Mouse (Mus musculus): ENCODE data around the gene F5.

The F5 gene

DNA sequence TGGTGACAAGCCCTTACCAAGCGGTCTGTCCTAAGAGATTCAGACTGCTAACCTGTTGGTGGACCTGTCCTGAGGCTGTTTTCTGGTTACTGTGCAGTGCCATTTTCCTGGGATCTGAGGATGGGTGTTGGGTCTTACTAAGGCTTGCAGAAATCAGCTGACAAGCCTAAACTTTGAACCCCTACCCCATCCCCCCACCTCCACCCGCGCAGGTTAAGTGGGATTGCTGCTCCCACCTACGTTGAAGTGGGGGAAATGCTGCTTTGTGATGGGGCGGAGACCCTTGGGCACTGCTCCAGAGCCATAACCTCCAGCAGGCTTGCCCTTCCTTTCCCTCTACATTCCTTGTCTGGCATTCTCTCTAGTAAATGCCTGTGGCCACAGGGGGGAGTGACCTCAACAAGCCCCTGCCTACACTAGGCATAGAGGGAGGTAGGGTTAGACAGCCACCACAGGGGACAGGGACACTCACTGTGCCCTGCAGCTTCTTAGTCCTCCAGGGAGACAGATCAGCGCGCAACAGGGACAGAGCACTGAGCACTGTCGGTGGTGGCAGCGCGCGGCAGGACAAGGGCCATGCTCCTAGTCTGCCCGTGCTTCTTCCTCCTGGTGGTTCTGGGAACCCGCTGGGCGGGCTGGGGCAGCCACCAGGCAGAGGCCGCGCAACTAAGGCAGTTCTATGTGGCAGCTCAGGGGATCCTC lies at the start of gene F5:
TSS of gene F5 (plus strand) at position 452 of the 702 bp plus-strand sequence.
- DNase-seq (ENCODE audit: low spot score in 2 of 2), result no peak

DNA sequence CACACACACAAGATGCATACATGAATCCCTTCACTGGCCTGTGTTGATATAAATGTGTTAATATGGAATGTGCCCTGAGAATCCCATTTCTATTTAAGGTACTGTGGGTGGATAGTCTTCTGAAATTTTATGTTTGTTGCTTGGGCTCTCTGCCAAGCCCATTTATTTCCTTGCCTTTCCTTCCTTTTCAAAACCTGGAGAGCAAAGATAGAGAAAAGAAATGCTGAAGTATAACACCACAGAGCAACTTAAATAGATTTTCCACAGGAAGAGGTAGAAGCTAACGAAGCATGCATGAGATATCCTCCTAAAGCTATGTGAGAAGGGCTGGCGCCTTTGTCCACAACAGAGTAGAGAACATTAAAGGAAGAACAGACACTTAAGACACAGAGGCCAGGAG lies 41.9 kb upstream of the F5 start:
- DNase-seq (ENCODE audit: low spot score in 2 of 2), result no peak

DNA sequence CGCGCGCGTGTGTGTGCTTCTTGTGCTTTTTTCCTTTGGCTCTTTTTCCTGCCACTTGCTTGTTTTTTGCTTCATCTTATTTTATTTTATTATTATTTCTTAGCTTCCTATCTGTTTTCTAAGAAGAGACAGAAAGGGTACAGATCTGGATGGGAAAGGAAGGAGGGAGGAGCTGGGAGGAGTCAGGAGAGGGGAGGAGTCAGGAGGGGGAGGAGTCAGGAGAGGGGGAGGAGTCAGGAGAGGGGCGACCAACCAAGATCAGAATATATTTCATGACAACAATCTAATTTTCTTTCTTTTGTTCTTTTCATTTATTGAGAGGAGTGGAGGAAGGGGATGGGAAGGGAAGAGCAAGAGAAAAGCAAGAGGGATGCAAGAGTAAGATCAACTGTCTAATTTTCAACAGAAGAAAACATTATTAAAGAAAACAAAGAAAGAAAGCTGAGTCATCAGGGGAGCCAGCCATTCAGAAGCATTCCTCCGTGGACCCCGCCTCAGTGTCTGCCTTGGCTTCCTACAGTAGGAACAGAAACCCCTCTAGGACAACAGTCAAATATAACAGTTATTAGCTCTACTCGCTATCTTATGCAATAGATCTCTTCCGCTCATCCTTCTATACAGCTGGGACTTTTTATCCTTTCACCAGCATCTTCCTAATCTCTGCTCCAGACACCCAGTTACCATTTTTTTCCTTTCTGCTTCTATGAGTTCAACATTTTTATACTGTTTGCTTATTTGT lies 40.9 kb upstream of the F5 start:
- no peak for DNase-seq (ENCODE audit: low spot score in 2 of 2)

DNA sequence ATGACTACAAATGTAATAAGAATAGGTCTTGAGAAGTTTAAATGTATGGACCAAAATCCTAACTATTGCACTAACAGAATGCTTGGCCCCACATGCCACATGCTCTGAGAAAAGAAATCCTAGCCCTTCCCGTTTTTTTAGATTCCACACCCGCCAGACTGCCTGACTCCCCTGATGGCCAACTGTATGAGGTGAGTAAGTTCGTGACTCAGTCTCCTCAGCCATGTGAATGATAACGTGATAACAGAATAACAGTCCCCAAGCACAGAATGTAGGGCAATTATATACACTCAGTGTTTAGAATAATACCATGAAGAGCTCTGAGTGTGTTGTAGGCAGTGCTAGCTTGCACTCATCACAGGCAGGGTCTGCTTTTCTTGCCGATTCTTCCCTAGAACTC lies 37.4 kb upstream of the F5 start:
- no peak for DNase-seq (ENCODE audit: low spot score in 2 of 2)

- DNase-seq (ENCODE audit: low spot score in 2 of 2), result no peak
Measured at GRCm38 (mm10) chr1:164114947-164115493, 36.6 kb upstream of the F5 start, which contains the start of gene Selp. TSS of gene Selp (plus strand) at chr1:164115264.

- no peak for DNase-seq (ENCODE audit: low spot score in 2 of 2)
Measured at GRCm38 (mm10) chr1:164115647-164116046, 36.0 kb upstream of the F5 start.

- no peak for DNase-seq (ENCODE audit: low spot score in 2 of 2)
Measured at GRCm38 (mm10) chr1:164117869-164118268, 33.8 kb upstream of the F5 start.

DNA sequence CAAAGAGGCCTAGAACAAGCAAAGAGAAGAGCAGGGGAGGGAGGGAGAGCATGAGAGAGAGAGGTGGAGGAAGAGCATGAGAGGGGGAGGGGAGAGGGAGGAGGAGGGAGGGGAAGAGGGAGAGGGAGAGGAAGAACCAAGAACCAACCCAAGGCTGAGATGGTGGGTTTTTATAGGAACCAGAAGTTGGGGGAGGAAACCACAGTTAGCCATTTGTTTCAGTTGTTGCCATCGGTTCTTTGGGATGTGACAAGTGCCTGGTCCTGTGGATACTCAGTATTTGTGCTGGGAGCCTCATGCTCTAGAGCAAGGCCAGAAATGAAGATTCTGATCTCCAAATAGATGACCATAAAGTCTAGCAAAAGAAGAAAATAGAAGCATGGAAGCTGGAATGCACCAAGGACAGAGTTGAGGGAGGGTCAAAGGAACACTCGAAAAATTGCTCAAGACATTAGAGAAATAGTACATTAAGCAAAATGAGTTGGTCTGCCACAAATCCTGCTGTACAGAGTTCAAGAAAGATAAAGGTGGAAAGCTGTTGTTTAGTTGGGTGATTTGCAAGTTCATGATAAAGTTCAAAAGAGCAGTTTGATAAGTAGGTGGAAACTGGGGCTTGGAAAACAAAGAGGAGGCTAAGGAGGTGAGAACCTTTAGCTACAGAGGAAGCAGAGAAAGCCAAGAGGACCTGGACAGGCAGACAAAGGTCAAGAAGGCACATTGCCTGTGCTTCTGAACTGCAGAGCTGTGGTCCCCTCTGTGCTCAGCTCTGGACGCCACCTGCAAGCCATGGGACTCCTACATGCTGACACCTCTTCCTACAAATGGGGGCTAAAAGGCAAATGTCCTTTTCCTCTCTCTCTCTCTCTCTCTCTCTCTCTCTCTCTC lies 31.5 kb upstream of the F5 start:
- DNase-seq (ENCODE audit: low spot score in 2 of 2), result no peak

DNA sequence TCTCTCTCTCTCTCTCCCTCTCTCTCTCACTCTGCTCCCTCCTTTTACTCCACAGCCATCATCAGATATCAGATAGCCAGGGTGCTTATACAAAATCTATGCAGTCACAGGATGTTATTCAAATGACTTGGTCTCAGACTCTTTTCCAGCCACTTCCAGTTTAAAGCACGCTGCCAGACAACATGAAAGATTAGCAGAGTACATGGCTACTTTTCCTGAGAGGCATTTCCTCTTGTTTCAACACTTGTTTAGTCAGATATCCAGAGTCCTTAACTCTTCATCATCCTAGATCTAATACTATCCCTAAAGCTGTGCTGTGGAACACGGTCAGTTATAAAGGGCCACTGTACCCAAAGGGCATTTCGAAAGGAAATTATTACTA lies 30.9 kb upstream of the F5 start:
- DNase-seq (ENCODE audit: low spot score in 2 of 2), result no peak

DNA sequence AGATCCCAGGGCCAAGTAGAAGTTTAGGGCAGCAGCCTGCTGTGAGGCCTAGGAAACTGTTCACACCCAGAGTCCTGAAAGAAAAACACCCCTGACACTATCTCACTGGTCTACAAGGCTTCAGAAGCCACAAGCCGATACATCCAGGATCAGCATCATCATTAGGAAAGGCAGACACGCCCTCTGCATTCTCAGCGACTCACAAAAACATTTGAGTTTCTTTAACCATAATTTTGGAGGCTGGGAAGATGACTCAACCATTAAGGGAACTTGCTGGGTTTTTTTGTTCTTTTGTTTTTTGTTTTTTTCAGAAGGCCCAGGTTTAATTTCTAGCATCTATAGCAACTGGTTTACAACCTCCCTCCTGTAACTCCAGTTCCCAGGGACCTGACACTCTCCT lies 27.8 kb upstream of the F5 start:
- DNase-seq (ENCODE audit: low spot score in 2 of 2), result no peak

DNA sequence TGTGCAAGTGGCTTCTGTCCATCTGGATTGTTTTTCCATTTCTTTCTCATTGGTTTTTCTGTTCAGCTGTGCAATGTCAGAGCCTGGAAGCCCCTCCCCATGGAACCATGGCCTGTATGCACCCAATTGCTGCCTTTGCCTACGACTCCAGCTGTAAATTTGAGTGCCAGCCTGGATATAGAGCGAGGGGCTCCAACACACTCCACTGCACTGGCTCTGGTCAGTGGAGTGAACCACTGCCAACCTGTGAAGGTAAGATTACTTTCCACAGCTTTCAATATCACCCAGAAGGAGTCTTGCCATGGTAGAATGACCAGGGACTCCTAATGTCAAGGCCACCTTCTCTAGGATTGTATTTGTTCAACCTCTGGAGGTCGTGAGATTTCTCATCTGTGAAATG lies 21.6 kb upstream of the F5 start:
- DNase-seq (ENCODE audit: low spot score in 2 of 2), result no peak

- DNase-seq (ENCODE audit: low spot score in 2 of 2), result no peak
Measured at GRCm38 (mm10) chr1:164132609-164133008, 19.0 kb upstream of the F5 start.

DNA sequence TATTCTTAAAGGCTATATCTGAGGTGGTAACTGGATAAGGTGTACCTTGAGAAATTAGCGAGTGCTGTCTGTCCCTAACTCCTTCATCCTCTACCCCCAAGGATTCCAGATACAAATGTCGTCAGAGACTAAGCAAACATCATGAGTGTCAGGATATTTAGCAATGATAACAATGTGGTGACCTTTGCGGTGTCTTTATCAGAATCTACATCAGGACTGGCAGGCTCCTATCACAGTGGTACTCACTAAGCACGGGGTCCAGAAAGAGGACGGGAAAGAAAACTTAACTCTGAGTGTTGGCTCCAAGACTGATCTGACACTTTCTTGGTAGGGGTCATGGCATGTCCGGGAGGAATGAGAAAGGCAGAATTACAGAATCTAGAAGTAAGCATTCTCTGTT lies 17.5 kb upstream of the F5 start:
- DNase-seq (ENCODE audit: low spot score in 2 of 2), result no peak

- no peak for DNase-seq (ENCODE audit: low spot score in 2 of 2)
Measured at GRCm38 (mm10) chr1:164135360-164135759, 16.3 kb upstream of the F5 start.

DNA sequence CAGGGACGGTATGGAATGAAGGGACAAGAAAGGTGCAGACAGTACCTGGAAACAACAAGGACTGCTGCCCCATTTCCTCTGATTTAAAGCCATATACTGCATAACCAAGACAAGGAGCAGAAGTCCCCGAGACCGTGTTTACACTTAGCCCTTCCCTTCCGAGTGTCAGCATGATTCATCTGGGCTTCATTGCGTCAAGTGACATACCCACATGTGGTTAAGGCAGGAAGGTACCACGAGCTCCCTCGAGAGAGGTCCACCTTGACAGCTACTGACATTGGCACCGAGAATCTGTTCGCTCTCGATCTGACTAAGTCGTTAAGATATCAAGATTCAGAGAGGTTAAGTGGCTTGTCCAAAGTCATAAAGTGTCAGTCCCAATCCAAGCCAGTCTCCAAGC lies 15.7 kb upstream of the F5 start:
- DNase-seq (ENCODE audit: low spot score in 2 of 2), result no peak

DNA sequence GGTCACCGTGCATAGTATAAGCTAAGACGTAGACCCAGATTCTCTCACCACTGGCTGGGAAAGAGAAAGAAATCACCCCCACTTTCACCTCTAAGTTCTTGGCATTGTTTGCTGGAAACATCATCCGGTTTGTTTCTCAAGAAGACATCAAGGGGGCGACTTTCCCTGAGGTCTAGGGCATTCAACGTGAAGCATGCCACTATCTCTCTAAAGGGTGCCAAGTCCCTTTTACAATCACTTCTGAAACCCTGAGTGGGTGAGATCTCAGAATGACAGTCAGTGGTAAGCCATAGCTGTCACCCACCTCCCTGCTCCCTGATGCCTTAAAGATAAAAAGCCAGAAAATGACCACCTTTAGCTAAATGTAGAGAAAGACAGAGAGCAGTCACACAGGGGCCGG lies 15.0 kb upstream of the F5 start:
- no peak for DNase-seq (ENCODE audit: low spot score in 2 of 2)

GRCm38 (mm10) chr1:164138365-164139130 lies 13.1 kb upstream of the F5 start:
- peak; percentile 21 to 65 for DNase-seq (ENCODE audit: low spot score in 2 of 2)

DNA sequence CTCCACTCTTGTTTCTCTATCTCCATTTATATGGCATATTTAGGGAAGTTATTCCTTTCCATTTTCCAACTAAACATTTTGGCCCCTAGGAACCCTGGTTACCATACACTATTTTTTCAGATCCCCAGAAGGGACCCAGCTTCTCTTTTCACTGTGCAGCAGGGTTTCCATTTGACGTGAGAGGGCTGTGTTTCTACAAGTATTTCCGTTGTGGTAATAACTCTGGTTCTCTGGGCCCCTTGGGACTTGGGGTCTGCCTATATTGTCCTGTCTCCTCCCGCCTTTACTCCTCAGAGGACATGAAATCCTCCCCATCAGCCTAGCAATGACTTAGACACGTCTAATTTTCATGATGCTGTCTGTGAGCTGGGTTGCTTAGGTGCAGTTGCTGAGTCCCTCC lies 12.2 kb upstream of the F5 start:
- DNase-seq (ENCODE audit: low spot score in 2 of 2), result no peak

DNA sequence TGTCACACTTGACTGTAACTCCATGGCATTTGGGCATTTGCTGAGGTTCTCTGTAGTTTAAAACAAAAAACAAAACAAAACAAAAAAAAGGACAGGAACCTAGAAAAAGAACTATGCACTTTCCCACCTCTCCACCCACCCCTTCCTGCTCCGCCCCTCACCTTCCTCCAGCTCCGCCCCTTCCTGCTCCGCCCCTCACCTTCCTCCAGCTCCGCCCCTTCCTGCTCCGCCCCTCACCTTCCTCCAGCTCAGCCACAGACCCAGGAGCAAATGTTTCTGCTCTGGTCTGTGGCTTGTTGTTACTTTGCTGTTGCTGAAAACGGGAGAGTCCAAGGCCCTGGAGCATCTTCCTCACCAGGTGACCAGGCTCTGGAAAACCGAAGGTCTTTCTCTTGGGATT lies 2.6 kb upstream of the F5 start:
- no peak for DNase-seq (ENCODE audit: low spot score in 2 of 2)

DNA sequence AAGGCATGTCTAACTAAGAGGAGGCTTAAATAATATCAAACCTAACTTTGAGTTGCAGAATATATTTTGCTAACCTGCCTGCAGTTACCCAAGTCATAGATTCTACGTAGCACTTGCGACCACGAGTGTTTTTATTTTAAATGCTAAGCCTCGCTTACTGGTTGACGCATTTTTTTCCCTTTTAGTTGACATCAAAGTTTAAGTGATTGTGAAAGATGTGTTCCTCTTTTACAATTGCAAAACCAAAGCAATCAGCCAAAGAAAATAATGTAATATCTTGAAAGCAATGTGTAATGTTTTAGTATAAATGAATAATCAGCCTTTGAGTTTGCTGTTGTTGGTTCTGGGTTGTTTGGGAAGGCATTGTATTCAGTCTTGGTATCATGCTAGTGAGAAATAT lies 1.2 kb downstream of the F5 start:
- no peak for DNase-seq (ENCODE audit: low spot score in 2 of 2)

DNA sequence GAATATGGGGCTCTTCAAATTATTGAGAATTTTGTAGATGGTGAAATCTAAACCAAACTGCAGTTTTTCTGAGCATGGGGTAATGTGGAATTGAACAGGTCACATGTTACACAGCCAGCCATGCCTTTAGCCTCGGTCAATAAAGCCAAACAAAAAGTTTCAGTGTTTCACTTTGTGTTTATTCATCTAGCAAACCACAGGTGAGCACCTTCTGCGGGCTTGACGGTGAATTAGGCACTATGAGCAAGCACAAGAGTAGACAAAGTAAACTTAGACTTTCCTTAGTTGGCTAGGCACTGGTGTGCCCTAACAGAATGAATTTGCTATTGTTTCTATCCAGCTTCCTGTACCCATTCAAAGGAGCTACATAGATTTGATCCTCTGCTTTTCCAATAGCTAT lies 3.3 kb downstream of the F5 start:
- DNase-seq (ENCODE audit: low spot score in 2 of 2), result no peak

GRCm38 (mm10) chr1:164158571-164158970 lies 6.9 kb downstream of the F5 start:
- DNase-seq (ENCODE audit: low spot score in 2 of 2), result no peak
